Mouse (Mus musculus): ENCODE measurements around the gene Zfp57.

DNA sequence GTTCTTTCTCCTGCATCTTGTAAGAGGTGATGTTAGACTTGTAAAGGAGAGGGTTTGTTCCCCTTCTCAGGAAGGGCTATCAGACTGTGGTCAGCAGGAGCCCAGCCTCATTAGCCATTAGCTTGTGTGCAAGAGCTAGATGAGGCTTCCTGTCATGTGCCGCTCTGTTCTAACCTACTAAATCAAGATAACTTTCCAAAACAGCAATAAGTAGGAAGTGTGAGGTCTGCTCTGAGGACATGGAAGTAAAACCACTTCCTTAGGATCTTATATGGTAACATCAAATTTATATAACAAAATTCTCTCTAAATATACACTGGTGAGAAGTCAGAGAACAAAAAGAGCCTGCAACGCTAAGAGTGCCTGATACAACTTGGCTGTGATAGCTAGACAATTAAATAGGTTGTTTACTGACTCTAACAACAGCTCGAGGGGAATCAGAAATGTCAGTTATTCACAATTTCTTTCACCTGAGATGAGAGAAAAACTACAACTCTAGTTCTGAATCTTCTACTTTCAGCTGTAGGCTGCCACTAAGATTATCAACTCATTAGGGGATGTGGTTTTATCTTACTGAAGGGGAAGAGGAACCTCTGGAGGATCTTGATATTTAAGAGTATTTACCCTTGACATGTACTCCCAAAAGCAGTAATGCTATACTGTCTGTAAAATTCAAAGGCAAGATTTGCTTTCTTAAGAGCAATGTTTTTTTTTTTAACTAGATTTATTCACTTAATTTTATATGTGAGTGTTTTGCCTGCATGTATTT lies 8.4 kb upstream of the Zfp57 start:
- TF ChIP-seq CTCF (IDR thresholded peaks at IDR 0.05; ENCODE audit: borderline replicate concordance, insufficient read depth, low read length) = no peak
- TF ChIP-seq POLR2A (IDR thresholded peaks at IDR 0.05; ENCODE audit: low read depth, low read length) = no peak

Data from embryonic fibroblast, embryonic 13.5 days (primary cell).